Mouse (Mus musculus): ENCODE measurements around the gene Rps28. TPM values are rescaled to one million over a fixed set of nuclear protein-coding genes. Genes with fewer than 3 reads are reported as not detected.

Rps28 gene
- polyA plus RNA-seq, 1 experiment from 2014 or later = 699 TPM

DNA sequence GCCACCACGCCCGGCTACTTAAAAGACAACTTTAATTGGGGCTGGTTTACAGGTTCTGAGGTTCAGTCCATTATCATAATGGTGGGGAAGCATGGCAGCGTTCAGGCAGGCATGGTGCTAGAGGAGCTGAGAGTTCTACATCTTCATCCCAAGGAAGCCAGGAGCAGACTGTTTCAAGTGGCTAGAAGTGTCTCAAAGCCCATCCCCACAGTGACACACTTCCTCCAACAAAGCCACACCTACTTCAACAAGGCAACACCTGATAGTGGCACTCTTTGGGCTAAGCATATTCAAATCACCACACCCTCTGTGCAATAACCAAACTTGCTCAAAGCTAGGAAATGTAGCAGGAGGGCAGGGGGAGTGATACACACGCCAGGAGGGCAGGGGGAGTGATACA, 20.2 kb downstream of the Rps28 start:
- no peaks in the 10 kb centered on the region for H3K27me3 ChIP-seq (ENCODE audit: insufficient read depth, low read length)
- no peak overlapping the region for H3K9ac ChIP-seq (replicated peaks)
- WGBS (ENCODE audit: insufficient replicate concordance) = 61% methylated on average over 4 of the region's 4 CpGs
- ATAC-seq (no peak), DNase-seq (no peak)
- no peaks in the 10 kb centered on the region for H3K9me3 ChIP-seq (ENCODE audit: low read length)
- H3K4me2 ChIP-seq (ENCODE audit: low read depth, low read length) = no peak overlapping the region
- no peak overlapping the region for H3K27ac ChIP-seq (ENCODE audit: low read depth)
- H3K4me3 ChIP-seq (ENCODE audit: low read depth, low read length) = no peak overlapping the region
- H3K36me3 ChIP-seq (replicated peaks; ENCODE audit: insufficient read depth, low read length) = no peaks in the 10 kb centered on the region
- H3K4me1 ChIP-seq (ENCODE audit: insufficient read depth) = no peaks in the 10 kb centered on the region; the same call in 1 of the 2 replicates
- TF ChIP-seq EP300 (IDR thresholded peaks at IDR 0.05; ENCODE audit: low read depth) (no peak), CTCF (IDR thresholded peaks at IDR 0.05; ENCODE audit: low read depth) (no peak)

DNA sequence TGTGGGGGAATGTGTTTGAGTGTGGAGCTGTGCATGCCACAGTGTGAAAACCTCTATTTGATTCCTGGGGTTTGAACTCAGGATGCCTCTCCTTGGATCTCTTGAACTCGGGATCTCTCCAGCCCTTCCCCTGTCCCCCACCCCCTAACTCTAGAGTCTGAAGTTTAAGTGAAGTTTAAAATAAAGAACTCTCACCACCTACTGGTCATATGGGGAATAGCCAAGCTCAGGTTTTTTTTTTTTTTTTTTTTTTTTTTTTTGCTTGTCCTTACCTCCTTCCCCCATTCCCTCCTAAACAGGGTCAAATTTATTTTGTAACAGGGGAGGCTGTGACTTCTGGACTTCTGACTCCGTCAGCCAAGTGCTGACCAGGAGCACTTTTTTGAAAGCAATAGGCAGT, 22.1 kb downstream of the Rps28 start:
- H3K9me3 ChIP-seq (ENCODE audit: low read length) = no peaks in the 10 kb centered on the region
- no peak overlapping the region for H3K4me2 ChIP-seq (ENCODE audit: low read depth, low read length)
- ATAC-seq = peak; percentile 85
- H3K9ac ChIP-seq (replicated peaks) = no peak overlapping the region
- H3K4me1 ChIP-seq (ENCODE audit: insufficient read depth) = no peaks in the 10 kb centered on the region; the same call in 1 of the 2 replicates
- H3K27me3 ChIP-seq (ENCODE audit: insufficient read depth, low read length) = no peaks in the 10 kb centered on the region
- TF ChIP-seq CTCF (IDR thresholded peaks at IDR 0.05; ENCODE audit: low read depth) (peak; percentile 64), EP300 (IDR thresholded peaks at IDR 0.05; ENCODE audit: low read depth) (no peak; the same call in 1 of the 2 replicates)
- WGBS (ENCODE audit: insufficient replicate concordance) = 3% methylated on average over 2 of the region's 2 CpGs
- no peak overlapping the region for H3K27ac ChIP-seq (ENCODE audit: low read depth)
- no peak overlapping the region for H3K4me3 ChIP-seq (ENCODE audit: low read depth, low read length)
- H3K36me3 ChIP-seq (replicated peaks; ENCODE audit: insufficient read depth, low read length) = no peaks in the 10 kb centered on the region
- no peak for DNase-seq

DNA sequence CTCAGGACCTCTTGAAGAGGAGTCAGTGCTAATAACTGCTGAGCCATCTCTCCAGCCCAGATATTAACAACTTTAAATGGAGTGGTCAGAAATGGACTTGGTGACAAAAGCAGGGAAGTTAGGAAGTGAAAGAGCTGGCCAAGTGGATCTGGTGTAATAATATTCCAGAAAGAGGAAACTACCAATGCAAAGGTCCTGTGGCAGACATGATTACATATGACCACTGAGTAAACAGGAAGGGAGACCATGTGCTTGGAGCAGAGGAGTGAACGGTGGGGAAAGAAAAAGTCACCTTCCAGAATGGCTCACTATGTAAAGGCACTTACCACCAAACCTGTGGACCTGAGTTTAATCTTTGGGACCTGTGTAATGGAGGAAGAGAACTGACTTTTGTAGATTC, 25.1 kb downstream of the Rps28 start:
- Histone ChIP-seq H3K27ac (ENCODE audit: low read depth) (no peak overlapping the region), H3K9me3 (ENCODE audit: low read length) (no peaks in the 10 kb centered on the region), H3K9ac (replicated peaks) (no peak overlapping the region), H3K27me3 (ENCODE audit: insufficient read depth, low read length) (no peaks in the 10 kb centered on the region), H3K4me1 (ENCODE audit: insufficient read depth) (no peaks in the 10 kb centered on the region), H3K4me2 (ENCODE audit: low read depth, low read length) (no peak overlapping the region), H3K4me3 (ENCODE audit: low read depth, low read length) (no peak overlapping the region), H3K36me3 (replicated peaks; ENCODE audit: insufficient read depth, low read length) (no peaks in the 10 kb centered on the region)
- no peak for DNase-seq
- TF ChIP-seq EP300 (IDR thresholded peaks at IDR 0.05; ENCODE audit: low read depth) (no peak), CTCF (IDR thresholded peaks at IDR 0.05; ENCODE audit: low read depth) (no peak)
- 14% methylated on average over 1 of the region's 1 CpGs for WGBS (ENCODE audit: insufficient replicate concordance)
- ATAC-seq = no peak

DNA sequence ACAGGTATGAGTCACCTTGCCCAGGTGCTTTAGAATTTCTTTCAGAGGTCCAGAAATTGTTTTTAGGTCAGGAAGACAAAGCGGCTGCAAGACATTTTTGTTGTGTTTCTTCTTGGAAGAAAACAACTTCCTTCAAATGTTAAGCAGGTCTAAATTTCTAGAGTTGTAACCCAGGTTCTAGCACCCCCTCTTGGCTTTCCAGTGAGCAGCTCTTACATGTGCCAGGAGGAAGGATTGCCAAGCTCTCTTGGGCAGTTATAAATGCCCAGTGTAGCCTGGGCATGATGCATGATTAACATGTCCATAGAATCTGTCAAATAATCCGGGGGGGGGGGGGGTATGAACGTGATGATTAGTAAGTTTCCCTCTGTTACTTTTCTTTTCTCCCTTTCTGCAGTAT, 26.1 kb downstream of the Rps28 start:
- H3K9me3 ChIP-seq (ENCODE audit: low read length) = no peaks in the 10 kb centered on the region
- ATAC-seq = no peak
- no peak for TF ChIP-seq EP300 (IDR thresholded peaks at IDR 0.05; ENCODE audit: low read depth)
- peak; percentile 56 for TF ChIP-seq CTCF (IDR thresholded peaks at IDR 0.05; ENCODE audit: low read depth)
- no peak overlapping the region for H3K9ac ChIP-seq (replicated peaks)
- no peaks in the 10 kb centered on the region for H3K27me3 ChIP-seq (ENCODE audit: insufficient read depth, low read length)
- H3K4me1 ChIP-seq (ENCODE audit: insufficient read depth) = no peaks in the 10 kb centered on the region
- no peaks in the 10 kb centered on the region for H3K36me3 ChIP-seq (replicated peaks; ENCODE audit: insufficient read depth, low read length)
- WGBS (ENCODE audit: insufficient replicate concordance) = 40% methylated on average over 3 of the region's 3 CpGs
- H3K4me3 ChIP-seq (ENCODE audit: low read depth, low read length) = no peak overlapping the region
- no peak overlapping the region for H3K4me2 ChIP-seq (ENCODE audit: low read depth, low read length)
- no peak for DNase-seq
- H3K27ac ChIP-seq (ENCODE audit: low read depth) = no peak overlapping the region

DNA sequence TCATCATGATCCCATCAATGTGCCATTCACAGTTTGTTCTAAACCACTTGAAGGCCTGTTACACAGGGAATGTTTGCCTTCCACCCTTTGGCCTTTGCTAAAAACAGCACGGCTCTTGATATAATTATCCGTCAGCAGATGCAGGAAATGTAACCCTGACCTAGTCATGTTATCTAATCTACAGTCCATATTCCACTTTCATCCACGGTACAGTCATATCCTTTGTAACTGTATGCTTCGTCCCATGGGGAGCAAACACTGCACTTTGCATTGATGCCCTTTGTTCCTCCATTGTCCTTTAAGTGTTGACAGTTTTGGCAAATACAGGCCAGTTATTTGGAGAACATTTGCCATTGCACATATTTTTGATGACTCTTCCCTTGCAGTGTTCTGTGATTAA, 35.6 kb downstream of the Rps28 start:
- Histone ChIP-seq H3K4me3 (ENCODE audit: low read depth, low read length) (no peak overlapping the region), H3K9ac (replicated peaks) (no peak overlapping the region), H3K4me1 (ENCODE audit: insufficient read depth) (peaks cover 2% of the 10 kb centered on the region; the same call in 1 of the 2 replicates), H3K27me3 (ENCODE audit: insufficient read depth, low read length) (no peaks in the 10 kb centered on the region), H3K36me3 (replicated peaks; ENCODE audit: insufficient read depth, low read length) (no peaks in the 10 kb centered on the region), H3K9me3 (ENCODE audit: low read length) (no peaks in the 10 kb centered on the region), H3K27ac (ENCODE audit: low read depth) (no peak overlapping the region), H3K4me2 (ENCODE audit: low read depth, low read length) (no peak overlapping the region)
- 34% methylated on average over 4 of the region's 4 CpGs for WGBS (ENCODE audit: insufficient replicate concordance)
- TF ChIP-seq CTCF (IDR thresholded peaks at IDR 0.05; ENCODE audit: low read depth) (no peak), EP300 (IDR thresholded peaks at IDR 0.05; ENCODE audit: low read depth) (peak; percentile 76)
- DNase-seq = no peak
- peak; percentile 67 for ATAC-seq

DNA sequence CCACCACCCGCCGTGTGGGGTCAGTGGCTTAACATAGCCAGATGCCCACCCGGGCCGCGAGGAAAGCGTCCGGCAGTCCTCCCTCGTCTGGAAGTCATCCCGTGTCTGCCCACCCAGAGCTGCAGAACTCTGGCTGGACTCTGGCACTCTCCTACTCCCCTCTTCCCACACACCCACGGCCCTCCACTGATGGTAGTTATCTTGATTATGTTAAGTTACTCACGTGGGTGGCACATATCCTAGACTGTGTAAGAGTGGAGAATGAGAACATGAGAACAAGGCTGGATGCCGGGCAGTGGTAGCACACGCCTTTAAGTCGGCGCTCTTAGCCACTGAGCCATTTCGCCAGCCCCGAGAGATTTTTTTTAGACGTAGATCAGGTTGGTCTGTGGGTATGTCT, 38.0 kb downstream of the Rps28 start:
- H3K4me2 ChIP-seq (ENCODE audit: low read depth, low read length) = no peak overlapping the region
- no peaks in the 10 kb centered on the region for H3K36me3 ChIP-seq (replicated peaks; ENCODE audit: insufficient read depth, low read length)
- no peak for TF ChIP-seq EP300 (IDR thresholded peaks at IDR 0.05; ENCODE audit: low read depth)
- no peak for TF ChIP-seq CTCF (IDR thresholded peaks at IDR 0.05; ENCODE audit: low read depth)
- H3K4me1 ChIP-seq (ENCODE audit: insufficient read depth) = peaks cover 23% of the 10 kb centered on the region
- no peaks in the 10 kb centered on the region for H3K9me3 ChIP-seq (ENCODE audit: low read length)
- H3K9ac ChIP-seq (replicated peaks) = no peak overlapping the region
- WGBS (ENCODE audit: insufficient replicate concordance) = 75% methylated on average over 18 of the region's 18 CpGs
- no peak overlapping the region for H3K4me3 ChIP-seq (ENCODE audit: low read depth, low read length)
- no peak for ATAC-seq
- no peaks in the 10 kb centered on the region for H3K27me3 ChIP-seq (ENCODE audit: insufficient read depth, low read length)
- DNase-seq = no peak
- no peak overlapping the region for H3K27ac ChIP-seq (ENCODE audit: low read depth)

DNA sequence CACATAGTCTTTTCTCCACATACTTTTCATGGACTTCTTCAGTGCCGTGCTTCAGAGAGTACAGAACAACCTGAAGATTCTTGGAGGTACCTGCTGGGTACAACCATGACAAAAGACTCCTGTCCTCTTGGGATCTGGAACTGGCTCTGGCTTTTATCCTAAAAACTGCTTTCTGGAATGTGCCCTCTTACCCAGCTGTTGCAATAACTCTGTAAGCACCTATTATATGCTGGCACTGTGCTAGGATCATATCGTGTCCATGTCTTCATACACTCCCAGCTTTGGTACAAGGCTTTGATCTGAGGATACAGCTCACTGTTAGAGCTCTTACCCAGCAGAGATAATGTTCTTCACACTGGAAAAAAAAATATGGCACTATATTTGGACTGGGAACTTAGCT, 39.4 kb downstream of the Rps28 start:
- Histone ChIP-seq H3K36me3 (replicated peaks; ENCODE audit: insufficient read depth, low read length) (no peaks in the 10 kb centered on the region), H3K4me3 (ENCODE audit: low read depth, low read length) (no peak overlapping the region), H3K4me2 (ENCODE audit: low read depth, low read length) (no peak overlapping the region), H3K9me3 (ENCODE audit: low read length) (no peaks in the 10 kb centered on the region), H3K9ac (replicated peaks) (no peak overlapping the region), H3K27me3 (ENCODE audit: insufficient read depth, low read length) (no peaks in the 10 kb centered on the region), H3K27ac (ENCODE audit: low read depth) (no peak overlapping the region), H3K4me1 (ENCODE audit: insufficient read depth) (peaks cover 37% of the 10 kb centered on the region)
- TF ChIP-seq CTCF (IDR thresholded peaks at IDR 0.05; ENCODE audit: low read depth) = no peak
- TF ChIP-seq EP300 (IDR thresholded peaks at IDR 0.05; ENCODE audit: low read depth) = no peak
- DNase-seq = no peak
- WGBS (ENCODE audit: insufficient replicate concordance) = 65% methylated on average over 2 of the region's 2 CpGs
- ATAC-seq = no peak

All from liver, postnatal 0 days (tissue).